Mouse (Mus musculus) G1E (cell line): ENCODE data around the gene Tlk2.

Experiments used
- CTCF ChIP-seq: IDR thresholded peaks from 2 replicates; pipeline ENCODE4 v1.5.1; 2012; ENCODE audit warnings: low read depth, low read length, inconsistent platforms, mixed read lengths
- GATA1 ChIP-seq: IDR thresholded peaks from 2 replicates; pipeline ENCODE4 v1.6.1; 2012; ENCODE audit warnings: borderline replicate concordance, low read length, inconsistent platforms, mixed read lengths
- POLR2AphosphoS5 ChIP-seq: IDR thresholded peaks from 2 replicates; pipeline ENCODE4 v1.6.1; 2012; ENCODE audit warnings: low read depth, low read length, inconsistent platforms; ENCODE audit not compliant: insufficient replicate concordance
- TAL1 ChIP-seq: conservative IDR thresholded peaks from 2 replicates; pipeline ENCODE4 v1.6.1; 2012; ENCODE audit warnings: low read depth, low read length, inconsistent platforms, mixed read lengths

GRCm38 (mm10) chr11:105246369-105246768, 67.8 kb downstream of the Tlk2 start:
- TF ChIP-seq CTCF (no peak), POLR2AphosphoS5 (no peak), TAL1 (no peak), GATA1 (no peak)
